8 mouse cellular contexts compared by ENCODE assay signal in genomic region chr5:125407020-125407830, GRCm38 (mm10). TPM values are rescaled to one million over a fixed set of nuclear protein-coding genes. Genes with fewer than 3 reads are reported as not detected.
A peak's percentile ranks its signal among the peaks of the same experiment; 100 is the strongest.
DNase-seq lines count a peak whose midpoint lies in the region; ATAC-seq and TF ChIP-seq lines count a peak whose summit lies in the region.

No protein-coding gene starts in this region.

- ATAC-seq in hindbrain, embryonic 12.5 days (ENCODE audit: low FRiP score): no peak
- no peak for ATAC-seq in midbrain, embryonic 13.5 days

- peak overlapping the region; percentile 59 for H3K9ac ChIP-seq in hindbrain, embryonic 12.5 days
- H3K9ac ChIP-seq in midbrain, embryonic 13.5 days (replicated peaks): peak overlapping the region; percentile 77

- H3K27ac ChIP-seq in kidney, adult 2 months (ENCODE audit: insufficient read depth, low read depth, low read length): no peak overlapping the region
- peak overlapping the region; percentile 83 for H3K27ac ChIP-seq in hindbrain, embryonic 12.5 days
- H3K27ac ChIP-seq in midbrain, embryonic 13.5 days: peak overlapping the region; percentile 90

- no peaks in the 10 kb centered on the region for H3K9me3 ChIP-seq in hindbrain, embryonic 12.5 days (replicated peaks)
- H3K9me3 ChIP-seq in midbrain, embryonic 13.5 days: no peaks in the 10 kb centered on the region

- TF ChIP-seq POLR2A in kidney, adult 2 months (IDR thresholded peaks at IDR 0.05; ENCODE audit: low read depth, low read length): no peak

- H3K36me3 ChIP-seq in kidney, adult 2 months (ENCODE audit: control insufficient read depth, insufficient read depth, low read length): no peaks in the 10 kb centered on the region
- H3K36me3 ChIP-seq in hindbrain, embryonic 12.5 days: no peaks in the 10 kb centered on the region
- H3K36me3 ChIP-seq in midbrain, embryonic 13.5 days: no peaks in the 10 kb centered on the region

- no peak for TF ChIP-seq CTCF in kidney, adult 2 months (conservative IDR thresholded peaks at IDR 0.05; ENCODE audit: insufficient read depth, insufficient read length, low read depth, low read length)

- peak overlapping the region; percentile 56 for H3K4me2 ChIP-seq in hindbrain, embryonic 12.5 days (replicated peaks)
- H3K4me2 ChIP-seq in midbrain, embryonic 13.5 days (replicated peaks): peak overlapping the region; percentile 69

- peak overlapping the region; percentile 68; the same call in 1 of the 2 replicates for H3K4me3 ChIP-seq in kidney, adult 2 months (ENCODE audit: insufficient read depth, low read depth, low read length)
- peak overlapping the region; percentile 56 for H3K4me3 ChIP-seq in hindbrain, embryonic 12.5 days
- H3K4me3 ChIP-seq in midbrain, embryonic 13.5 days (replicated peaks): peak overlapping the region; percentile 56

- H3K4me1 ChIP-seq in kidney, adult 2 months (ENCODE audit: control insufficient read depth, insufficient read depth, low read length): peaks cover 16% of the 10 kb centered on the region; the same call in 1 of the 2 replicates
- peaks cover 12% of the 10 kb centered on the region for H3K4me1 ChIP-seq in hindbrain, embryonic 12.5 days
- peaks cover 15% of the 10 kb centered on the region for H3K4me1 ChIP-seq in midbrain, embryonic 13.5 days (replicated peaks)

- no peaks in the 10 kb centered on the region for H3K27me3 ChIP-seq in kidney, adult 2 months (replicated peaks; ENCODE audit: control insufficient read depth, insufficient read depth, low read length)
- peaks cover 8% of the 10 kb centered on the region; the same call in 1 of the 2 replicates for H3K27me3 ChIP-seq in hindbrain, embryonic 12.5 days
- no peaks in the 10 kb centered on the region for H3K27me3 ChIP-seq in midbrain, embryonic 13.5 days

- no peak for DNase-seq in kidney, adult 2 months
- no peak for DNase-seq in kidney, adult 18-20 months
- peak; percentile 69 for DNase-seq in MN1 (ENCODE audit: low spot score)
- DNase-seq in layer of hippocampus, adult 11-12 months (ENCODE audit: low spot score): no peak
- DNase-seq in cerebellum, postnatal 4 days (ENCODE audit: low spot score in 2 of 2): no peak
- DNase-seq in kidney, postnatal 10 days: no peak

- WGBS in kidney, adult 2 months: 62% methylated on average over 13 of the region's 13 CpGs
- WGBS in hindbrain, embryonic 12.5 days: 58% methylated on average over 13 of the region's 13 CpGs
- 57% methylated on average over 13 of the region's 13 CpGs for WGBS in midbrain, embryonic 13.5 days

RNA-seq across cellular contexts. Expression of gene Ubc, which starts 17.2 kb away (rescaled TPM):
- 1,123 and 1,352 TPM in 2 replicates for polyA plus RNA-seq in kidney, adult 2 months (2012; rRNA removed)
- polyA plus RNA-seq in hindbrain, embryonic 12.5 days (2016; fragmentation: Nextera tagmentation; extraction: Ambion mirVana): 1,117 and 1,167 TPM in 2 replicates
- 1,275 and 1,322 TPM in 2 replicates for polyA plus RNA-seq in midbrain, embryonic 13.5 days (2015; fragmentation: Nextera tagmentation; extraction: Ambion mirVana)

RNA-seq across cellular contexts. Expression of gene Gm10382, which starts 18.1 kb away (rescaled TPM):
- polyA plus RNA-seq in kidney, adult 2 months (2012; rRNA removed): 0.33 and 0.58 TPM in 2 replicates
- 0.58 and 0.82 TPM in 2 replicates for polyA plus RNA-seq in hindbrain, embryonic 12.5 days (2016; fragmentation: Nextera tagmentation; extraction: Ambion mirVana)
- polyA plus RNA-seq in midbrain, embryonic 13.5 days (2015; fragmentation: Nextera tagmentation; extraction: Ambion mirVana): 0.39 and 0.89 TPM in 2 replicates

RNA-seq across cellular contexts. Expression of gene Dhx37, which starts 26.7 kb away (rescaled TPM):
- polyA plus RNA-seq in kidney, adult 2 months (2012; rRNA removed): 10.8 and 16.4 TPM in 2 replicates
- polyA plus RNA-seq in hindbrain, embryonic 12.5 days (2016; fragmentation: Nextera tagmentation; extraction: Ambion mirVana): 16.7 and 18.0 TPM in 2 replicates
- 12.1 and 13.2 TPM in 2 replicates for polyA plus RNA-seq in midbrain, embryonic 13.5 days (2015; fragmentation: Nextera tagmentation; extraction: Ambion mirVana)

RNA-seq across cellular contexts. Expression of gene Bri3bp, which starts 34.1 kb away (rescaled TPM):
- 12.1 and 13.0 TPM in 2 replicates for polyA plus RNA-seq in kidney, adult 2 months (2012; rRNA removed)
- 38.1 and 39.9 TPM in 2 replicates for polyA plus RNA-seq in hindbrain, embryonic 12.5 days (2016; fragmentation: Nextera tagmentation; extraction: Ambion mirVana)
- 28.2 and 29.6 TPM in 2 replicates for polyA plus RNA-seq in midbrain, embryonic 13.5 days (2015; fragmentation: Nextera tagmentation; extraction: Ambion mirVana)
